Mouse (Mus musculus): Measurements from ENCODE around the gene Lrrn4. TPM values are rescaled to one million over a fixed set of nuclear protein-coding genes. Genes with fewer than 3 reads are reported as not detected.
A peak's percentile ranks its signal among the peaks of the same experiment; 100 is the strongest.

Lrrn4 gene
- under 1 TPM; 0.44 to 0.62 (median 0.50) TPM for polyA plus RNA-seq (2017; shearing (Covaris generic))

DNA sequence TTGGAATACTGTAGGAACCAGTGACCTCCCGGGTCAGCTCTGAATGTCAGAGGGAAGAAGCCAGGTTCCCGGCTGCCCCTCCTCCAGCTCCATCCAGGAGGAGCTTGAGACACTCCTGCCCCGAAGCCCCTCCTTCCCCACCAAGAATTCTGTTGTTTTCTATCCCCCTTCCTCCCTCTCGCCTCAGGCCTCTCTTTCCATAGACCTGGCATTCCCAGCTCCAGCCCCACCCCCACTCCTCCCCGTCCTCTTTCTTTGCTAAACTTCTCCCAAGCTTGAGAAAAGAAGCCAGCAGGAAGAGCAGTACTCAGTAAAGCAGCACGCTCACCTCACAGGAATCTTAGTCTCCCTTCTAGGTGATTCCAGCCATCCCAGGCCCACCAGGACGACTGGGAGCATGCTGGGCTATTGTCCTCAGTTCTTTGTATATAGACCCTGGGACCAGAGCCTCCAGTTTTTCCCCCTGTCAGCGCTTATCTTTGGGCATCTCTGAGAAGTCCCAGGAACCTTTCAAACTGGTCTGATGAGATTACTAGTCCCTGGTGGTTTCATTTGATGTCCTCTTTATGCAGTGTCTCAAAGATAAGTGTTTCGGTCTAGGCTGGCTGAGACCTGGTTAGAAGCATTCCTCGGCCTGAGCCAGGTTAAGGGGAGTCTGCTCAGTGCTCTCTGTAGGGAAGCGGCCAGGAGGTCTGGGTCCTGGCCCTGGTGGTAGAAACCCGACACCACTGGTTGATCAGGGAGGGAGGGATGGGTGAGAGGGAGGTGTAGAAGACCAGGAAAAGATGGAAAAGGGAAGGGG, at the start of gene Lrrn4:
Gene Lrrn4 (minus strand): TSS at position 48 of the 802 bp plus-strand sequence.
- no peak for ATAC-seq

DNA sequence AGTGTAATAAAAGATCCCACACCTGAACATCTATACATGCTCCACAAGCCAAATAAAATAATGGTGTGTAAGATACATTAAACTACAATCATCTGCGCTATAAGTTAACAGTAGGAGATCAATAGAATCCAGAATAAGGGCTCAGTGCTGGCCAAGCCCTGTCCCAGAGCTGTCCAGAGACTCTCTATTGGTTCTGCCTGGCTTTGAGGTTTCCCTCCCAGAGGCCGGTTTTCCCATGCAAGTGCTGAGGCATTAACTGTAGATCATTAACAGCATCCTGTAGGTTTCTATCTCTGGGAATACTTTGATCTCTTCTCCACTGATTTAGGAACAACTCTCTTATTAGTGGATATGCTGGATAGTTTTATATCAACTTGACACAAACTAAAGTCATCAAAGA, 48.3 kb upstream of the Lrrn4 start:
- no peak for ATAC-seq

GRCm38 (mm10) chr2:132927871-132928270, 47.2 kb upstream of the Lrrn4 start:
- no peak for ATAC-seq

- no peak for ATAC-seq
Measured at GRCm38 (mm10) chr2:132927298-132927697, 46.6 kb upstream of the Lrrn4 start.

GRCm38 (mm10) chr2:132923290-132924085, 42.8 kb upstream of the Lrrn4 start:
- no peak for ATAC-seq

- no peak for ATAC-seq
Measured at GRCm38 (mm10) chr2:132922076-132922873, 41.6 kb upstream of the Lrrn4 start.

- ATAC-seq = no peak
Measured at GRCm38 (mm10) chr2:132914785-132915184, 34.1 kb upstream of the Lrrn4 start.

GRCm38 (mm10) chr2:132906763-132907162, 26.1 kb upstream of the Lrrn4 start:
- ATAC-seq = peak; percentile 63

- no peak for ATAC-seq
Measured at GRCm38 (mm10) chr2:132904961-132905360, 24.3 kb upstream of the Lrrn4 start.

DNA sequence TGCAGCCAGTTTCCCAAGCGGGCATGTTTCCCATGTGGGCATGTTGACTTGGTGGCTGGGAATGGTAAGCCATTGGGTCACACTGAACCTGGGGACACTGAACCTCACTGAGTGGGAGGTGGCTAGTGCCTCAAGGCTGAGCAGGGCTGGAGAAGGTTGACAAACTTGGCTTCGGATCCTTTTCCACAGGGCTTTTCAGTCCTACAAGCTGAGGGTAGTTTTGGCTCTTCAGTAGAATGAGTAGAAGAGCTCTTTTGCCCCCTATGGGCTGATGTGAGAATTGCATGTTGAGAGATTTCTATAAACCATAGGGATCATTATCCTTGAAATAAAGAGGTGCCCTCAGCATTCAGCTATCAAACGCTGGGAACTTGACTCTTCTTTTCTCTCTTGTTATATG, 22.8 kb upstream of the Lrrn4 start:
- ATAC-seq = peak; percentile 48

DNA sequence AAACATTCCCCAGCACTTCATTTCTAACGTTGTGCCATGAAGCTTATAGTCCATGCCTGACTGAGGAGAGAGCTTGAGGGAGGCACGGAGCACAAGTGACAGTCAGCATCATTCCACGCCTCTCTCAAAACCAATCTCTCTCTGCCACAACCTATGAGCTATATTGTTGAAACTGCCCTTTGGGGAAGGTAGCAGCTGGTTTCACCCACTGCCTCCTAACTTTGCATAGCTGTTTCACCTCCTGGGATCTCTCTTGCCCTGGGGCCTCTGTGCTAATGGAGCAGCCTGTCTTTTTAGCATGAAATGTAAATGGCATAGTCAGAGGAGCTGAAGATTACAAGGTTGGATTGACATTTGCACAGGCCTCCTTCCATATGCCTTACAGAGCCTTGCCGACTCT, 21.4 kb upstream of the Lrrn4 start:
- no peak for ATAC-seq

DNA sequence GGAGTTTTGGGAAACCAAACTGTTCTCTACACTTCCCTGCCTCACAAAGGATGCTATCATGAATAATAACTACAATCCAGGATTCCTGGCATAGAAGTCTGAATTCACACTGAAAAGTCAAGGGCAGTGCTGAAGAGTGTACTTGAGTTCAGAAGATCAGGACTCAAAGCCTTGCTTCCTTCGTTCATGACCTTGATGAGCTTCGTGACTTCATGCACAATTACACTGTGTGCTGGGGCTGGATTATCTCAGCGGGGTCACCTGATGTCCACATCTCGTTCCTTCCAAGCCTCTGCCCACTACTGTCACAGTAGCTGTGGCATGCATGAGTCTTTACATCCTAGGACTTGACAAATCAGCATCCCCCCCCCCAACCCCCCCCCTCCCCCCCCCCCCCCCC, 20.9 kb upstream of the Lrrn4 start:
- no peak for ATAC-seq

DNA sequence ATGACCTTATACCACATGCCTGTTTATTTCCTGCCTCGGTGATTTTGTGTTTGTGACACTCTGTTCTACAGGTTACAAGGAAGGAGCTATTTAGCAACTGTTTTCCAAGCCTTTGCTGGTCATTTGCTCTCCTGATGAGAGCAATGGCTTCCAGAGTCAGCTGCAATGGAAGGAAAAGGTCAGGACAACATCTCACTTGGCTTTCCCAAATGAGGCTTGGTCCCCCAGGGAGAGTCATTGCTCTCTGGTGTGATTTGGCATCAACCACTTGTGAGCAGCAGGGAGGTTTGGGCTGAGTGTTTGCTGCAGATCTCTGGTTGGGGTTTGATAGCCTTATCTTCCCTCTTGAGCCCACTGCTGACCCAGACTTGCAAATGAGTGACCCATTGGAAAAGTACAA, 19.9 kb upstream of the Lrrn4 start:
- no peak for ATAC-seq

GRCm38 (mm10) chr2:132898211-132898610, 17.5 kb upstream of the Lrrn4 start:
- ATAC-seq = no peak

DNA sequence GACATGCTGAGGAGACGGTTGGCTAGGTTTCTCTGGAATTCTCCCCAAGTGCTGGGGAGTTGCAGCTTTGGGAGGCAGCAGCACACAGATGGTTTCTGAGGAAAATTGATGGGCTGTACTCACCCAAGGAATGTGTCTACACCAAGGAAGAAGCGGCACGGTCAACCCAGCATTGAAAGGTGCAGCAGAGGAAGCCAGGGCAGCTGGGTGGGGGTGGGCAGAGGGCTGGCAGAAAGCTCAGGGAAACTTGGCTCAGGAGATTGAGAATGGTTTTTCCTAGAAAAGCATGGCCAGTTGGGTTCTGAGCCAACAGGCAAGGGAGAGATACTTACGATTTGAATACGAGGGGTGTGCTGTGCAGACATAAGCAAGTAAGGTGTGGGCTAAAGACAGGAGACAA, 13.1 kb upstream of the Lrrn4 start:
- ATAC-seq = no peak

GRCm38 (mm10) chr2:132885312-132885711, 4.6 kb upstream of the Lrrn4 start:
- ATAC-seq = no peak

GRCm38 (mm10) chr2:132884303-132884967, 3.7 kb upstream of the Lrrn4 start:
- no peak for ATAC-seq

- peak; percentile 38 for ATAC-seq
Measured at GRCm38 (mm10) chr2:132879261-132880044, 1.2 kb downstream of the Lrrn4 start.

GRCm38 (mm10) chr2:132876991-132877390, 3.7 kb downstream of the Lrrn4 start:
- ATAC-seq = no peak

- ATAC-seq = peak; percentile 94
Measured at GRCm38 (mm10) chr2:132873657-132874326, 6.9 kb downstream of the Lrrn4 start.

- no peak for ATAC-seq
Measured at GRCm38 (mm10) chr2:132871663-132872062, 9.0 kb downstream of the Lrrn4 start.
